Mouse (Mus musculus) forebrain, embryonic 11.5 days (tissue): ENCODE measurements around the gene Hjurp. TPM values are rescaled to one million over a fixed set of nuclear protein-coding genes. Genes with fewer than 3 reads are reported as not detected.

Experiments
- ATAC-seq: fragments of 200-750 bp; cut with Nextera tagmentation; replicated peaks from 2 replicates; pipeline ENCODE4 v1.8.0; 2017; ENCODE audit warnings: moderate TSS enrichment; ENCODE audit not compliant: low FRiP score
- DNase-seq: peaks from one replicate; pipeline ENCODE4 v3.0.0-alpha.2; 2017; ENCODE audit warnings: low spot score
- H3K27ac ChIP-seq: fragments of 300-500 bp; sonication (generic); 2 replicates; pipeline ENCODE4 v1.5.1; 2014; ENCODE audit warnings: low read depth, low read length
- H3K27me3 ChIP-seq: fragments of 300-500 bp; sonication (generic); 2 replicates; pipeline ENCODE4 v1.6.1; 2014; ENCODE audit warnings: mild to moderate bottlenecking, low read length, mixed read lengths; ENCODE audit not compliant: control insufficient read depth, insufficient read depth
- H3K36me3 ChIP-seq: fragments of 300-500 bp; sonication (generic); 2 replicates; pipeline ENCODE4 v1.6.1; 2014; ENCODE audit warnings: mild to moderate bottlenecking, low read length, moderate library complexity, mixed read lengths; ENCODE audit not compliant: control insufficient read depth, insufficient read depth
- H3K4me1 ChIP-seq: fragments of 300-500 bp; sonication (generic); replicated peaks from 2 replicates; pipeline ENCODE4 v1.6.1; 2014; ENCODE audit warnings: low read length, mixed read lengths; ENCODE audit not compliant: control insufficient read depth, insufficient read depth
- H3K4me2 ChIP-seq: fragments of 300-500 bp; sonication (generic); 2 replicates; pipeline ENCODE4 v1.6.1; 2014; ENCODE audit warnings: low read depth, mild to moderate bottlenecking, low read length, moderate library complexity, mixed read lengths; ENCODE audit not compliant: severe bottlenecking
- H3K4me3 ChIP-seq: fragments of 300-500 bp; sonication (generic); 2 replicates; pipeline ENCODE4 v1.5.1; 2014; ENCODE audit warnings: low read depth, low read length
- H3K9ac ChIP-seq: fragments of 300-500 bp; sonication (generic); 2 replicates; pipeline ENCODE4 v1.6.1; 2014; ENCODE audit warnings: low read length
- H3K9me3 ChIP-seq: fragments of 300-500 bp; sonication (generic); 2 replicates; pipeline ENCODE4 v1.6.1; 2016; ENCODE audit warnings: low read length, mixed read lengths; ENCODE audit not compliant: control insufficient read depth
- WGBS: fragments of 180-500 bp; shearing (Covaris S2); extraction: QIAGEN DNeasy Blood & Tissue Kit; methylation state at CpG from one replicate; pipeline ENCODE4 v1.1.7; 2014; 5-methylcytosine and 5-hydroxymethylcytosine counted together
- polyA plus RNA-seq: library from polyadenylated mRNA; unstranded; fragments of >200 nt; fragmentation: Nextera tagmentation; extraction: Ambion mirVana; gene quantifications from 2 replicates; pipeline ENCODE4 v1.2.1, GENCODE M21; 2014

The Hjurp gene
- polyA plus RNA-seq = 221 and 223 TPM in 2 replicates

- Histone ChIP-seq H3K9me3 (peaks cover 13% of the 10 kb centered on the region; the same call in 1 of the 2 replicates), H3K27me3 (no peaks in the 10 kb centered on the region), H3K4me3 (peak within 1 kb of the TSS; percentile 59), H3K36me3 (peaks cover 19% of the 10 kb centered on the region), H3K9ac (peak within 1 kb of the TSS; percentile 84), H3K4me2 (peak within 1 kb of the TSS; percentile 54), H3K27ac (peak within 1 kb of the TSS; percentile 81), H3K4me1 (peaks cover 8% of the 10 kb centered on the region)
- DNase-seq (peak; percentile 100), ATAC-seq (peak; percentile 95)
- WGBS = 2% methylated on average over 50 of the region's 50 CpGs
Observed at GRCm38 (mm10) chr1:88277098-88277817, at the start of gene Hjurp, which contains the start of gene Trpm8. Gene Hjurp (minus strand): TSS chr1:88277633. Gene Trpm8 (plus strand): TSS chr1:88277661.

- 81% methylated on average over 3 of the region's 3 CpGs for WGBS
- no peaks in the 10 kb centered on the region for H3K36me3 ChIP-seq
- no peak for ATAC-seq
Observed at GRCm38 (mm10) chr1:88323101-88323500, 45.7 kb upstream of the Hjurp start.

GRCm38 (mm10) chr1:88322146-88322545, 44.7 kb upstream of the Hjurp start:
- Histone ChIP-seq H3K4me2 (no peak overlapping the region), H3K9ac (no peak overlapping the region)

More at GRCm38 (mm10) chr1:88323101-88323500, 45.7 kb upstream of the Hjurp start:
- Histone ChIP-seq H3K4me2 (no peak overlapping the region), H3K4me3 (no peak overlapping the region), H3K9me3 (no peaks in the 10 kb centered on the region), H3K9ac (no peak overlapping the region), H3K27ac (no peak overlapping the region), H3K4me1 (no peaks in the 10 kb centered on the region), H3K27me3 (no peaks in the 10 kb centered on the region)
- no peak for DNase-seq

GRCm38 (mm10) chr1:88320821-88321395, 43.5 kb upstream of the Hjurp start:
- ATAC-seq = no peak

More at GRCm38 (mm10) chr1:88322146-88322545, 44.7 kb upstream of the Hjurp start:
- DNase-seq (no peak), ATAC-seq (no peak)
- H3K27ac ChIP-seq = no peak overlapping the region
- H3K27me3 ChIP-seq = no peaks in the 10 kb centered on the region
- H3K36me3 ChIP-seq = no peaks in the 10 kb centered on the region
- H3K4me3 ChIP-seq = no peak overlapping the region
- no peaks in the 10 kb centered on the region for H3K9me3 ChIP-seq
- no peaks in the 10 kb centered on the region for H3K4me1 ChIP-seq

GRCm38 (mm10) chr1:88318531-88319060, 41.2 kb upstream of the Hjurp start:
- H3K27me3 ChIP-seq = no peaks in the 10 kb centered on the region
- 76% methylated on average over 6 of the region's 6 CpGs for WGBS
- H3K27ac ChIP-seq = no peak overlapping the region
- peak; percentile 74 for DNase-seq
- no peak overlapping the region for H3K9ac ChIP-seq
- H3K4me3 ChIP-seq = no peak overlapping the region
- ATAC-seq = no peak
- no peaks in the 10 kb centered on the region for H3K36me3 ChIP-seq
- no peak overlapping the region for H3K4me2 ChIP-seq
- no peaks in the 10 kb centered on the region for H3K4me1 ChIP-seq
- H3K9me3 ChIP-seq = no peaks in the 10 kb centered on the region

More at GRCm38 (mm10) chr1:88320821-88321395, 43.5 kb upstream of the Hjurp start:
- 77% methylated on average over 7 of the region's 7 CpGs for WGBS
- H3K4me1 ChIP-seq = no peaks in the 10 kb centered on the region
- H3K36me3 ChIP-seq = no peaks in the 10 kb centered on the region
- H3K9ac ChIP-seq = no peak overlapping the region
- no peak for DNase-seq
- H3K27me3 ChIP-seq = no peaks in the 10 kb centered on the region
- H3K27ac ChIP-seq = no peak overlapping the region
- H3K4me2 ChIP-seq = no peak overlapping the region
- no peaks in the 10 kb centered on the region for H3K9me3 ChIP-seq
- no peak overlapping the region for H3K4me3 ChIP-seq

- WGBS = 96% methylated on average over 1 of the region's 1 CpGs
- Histone ChIP-seq H3K4me2 (no peak overlapping the region), H3K9me3 (no peaks in the 10 kb centered on the region), H3K36me3 (no peaks in the 10 kb centered on the region), H3K27me3 (no peaks in the 10 kb centered on the region), H3K9ac (no peak overlapping the region), H3K4me3 (no peak overlapping the region), H3K27ac (no peak overlapping the region), H3K4me1 (no peaks in the 10 kb centered on the region)
- DNase-seq (no peak), ATAC-seq (no peak)
Observed at GRCm38 (mm10) chr1:88317279-88317678, 39.8 kb upstream of the Hjurp start.

- H3K27ac ChIP-seq = no peak overlapping the region
- no peaks in the 10 kb centered on the region for H3K36me3 ChIP-seq
- no peaks in the 10 kb centered on the region for H3K27me3 ChIP-seq
- 65% methylated on average over 3 of the region's 3 CpGs for WGBS
- peaks cover 42% of the 10 kb centered on the region for H3K9me3 ChIP-seq
- ATAC-seq (no peak), DNase-seq (peak; percentile 46)
- no peaks in the 10 kb centered on the region for H3K4me1 ChIP-seq
- no peak overlapping the region for H3K4me3 ChIP-seq
- H3K9ac ChIP-seq = no peak overlapping the region
- no peak overlapping the region for H3K4me2 ChIP-seq
Observed at GRCm38 (mm10) chr1:88310349-88310748, 32.9 kb upstream of the Hjurp start.

GRCm38 (mm10) chr1:88309905-88310304, 32.5 kb upstream of the Hjurp start:
- no peak; the same call in 1 of the 2 replicates for ATAC-seq
- no peak for DNase-seq
- H3K27me3 ChIP-seq = no peaks in the 10 kb centered on the region

More at GRCm38 (mm10) chr1:88309905-88310304, 32.5 kb upstream of the Hjurp start:
- no peaks in the 10 kb centered on the region for H3K36me3 ChIP-seq
- H3K4me1 ChIP-seq = no peaks in the 10 kb centered on the region
- WGBS = 51% methylated on average over 3 of the region's 3 CpGs
- no peak overlapping the region for H3K4me3 ChIP-seq
- no peak overlapping the region for H3K27ac ChIP-seq
- no peak overlapping the region for H3K9ac ChIP-seq
- no peak overlapping the region for H3K4me2 ChIP-seq
- H3K9me3 ChIP-seq = peaks cover 46% of the 10 kb centered on the region
